Mouse (Mus musculus): Measurements from ENCODE around the gene Pdia3. TPM values are rescaled to one million over a fixed set of nuclear protein-coding genes. Genes with fewer than 3 reads are reported as not detected.
A peak's percentile ranks its signal among the peaks of the same experiment; 100 is the strongest.
"Not testable (repeated sequence)": the region's sequence is repeated elsewhere in the genome, so short reads cannot be mapped to it uniquely, and the experiment has no call there.

Pdia3 gene
- 100 to 1,000 TPM; 188 to 192 TPM for total RNA-seq (2021)
- long read RNA-seq, experiment 1, transcript Pdia3-201 (13 exons, 2,770 nt), result major isoform, 236 of 249 reads
- long read RNA-seq, experiment 1, partial matches to known transcripts, result 7 of 249 reads
- long read RNA-seq, experiment 1, other reads (novel, unspliced or antisense), result 6 of 249 reads
- long read RNA-seq, experiment 2, transcript Pdia3-201 (13 exons, 2,770 nt), result major isoform, 129 of 138 reads
- long read RNA-seq, experiment 2, partial matches to known transcripts, result 3 of 138 reads
- long read RNA-seq, experiment 2, other reads (novel, unspliced or antisense), result 6 of 138 reads

DNA sequence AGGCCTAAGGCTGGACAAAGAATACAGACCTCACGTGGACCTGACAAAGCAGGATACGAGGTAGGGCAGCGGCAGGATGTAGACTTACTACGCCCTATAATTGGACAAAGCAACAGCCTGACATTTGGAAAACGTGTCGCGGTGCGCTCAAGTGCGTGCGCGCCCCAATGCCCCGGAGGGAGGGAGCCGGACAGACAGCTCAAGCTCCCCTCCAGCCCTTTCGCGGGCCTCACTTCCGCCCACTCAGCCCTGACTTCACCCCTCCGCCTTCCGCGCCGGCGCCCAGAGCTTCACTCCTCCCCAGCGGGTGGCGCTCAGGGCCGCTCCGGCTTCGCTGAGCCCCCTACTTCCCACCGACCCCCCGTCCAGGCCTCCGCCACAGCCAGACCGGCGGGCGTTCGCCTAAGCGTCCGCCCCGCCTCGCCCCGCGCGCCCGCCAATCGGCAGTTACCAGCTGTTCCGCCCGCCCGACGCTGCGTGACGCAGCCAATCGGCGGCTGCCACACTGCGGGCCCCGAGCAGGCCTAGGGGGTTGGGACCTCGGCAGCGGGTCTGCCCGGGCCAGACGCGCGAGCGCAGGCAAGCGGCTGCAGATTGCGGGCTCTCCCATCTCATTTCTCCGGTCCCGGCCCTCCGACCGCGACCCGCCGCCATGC, at the start of gene Pdia3, which contains the start of gene Catsper2:
TSS of gene Pdia3 (plus strand) at position 389 of the 656 bp plus-strand sequence.
TSS of gene Catsper2 (minus strand) at position 406 of the 656 bp plus-strand sequence.
- peak; percentile 93 to 97 for DNase-seq (ENCODE audit: low spot score in 2 of 2)

DNA sequence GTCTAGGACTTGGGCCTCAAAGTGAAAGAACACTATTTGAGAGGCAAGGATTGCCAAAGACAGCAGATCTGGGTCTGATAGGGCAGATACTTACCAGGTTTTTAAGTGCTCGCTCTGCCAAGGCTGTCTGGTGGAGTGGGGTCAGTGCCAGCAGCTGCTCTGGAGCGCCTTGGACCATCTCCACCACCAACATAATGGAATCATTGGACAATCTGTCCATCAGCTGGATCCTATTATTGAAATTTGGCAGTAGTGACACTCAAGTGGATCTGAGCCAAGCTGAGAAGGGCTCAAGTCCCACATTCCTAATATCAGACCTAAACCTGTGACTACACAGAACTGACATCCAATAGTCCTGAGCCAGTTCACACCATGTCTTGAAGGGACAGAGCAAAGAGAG, 44.7 kb upstream of the Pdia3 start:
- DNase-seq (ENCODE audit: low spot score in 2 of 2), result no peak

DNA sequence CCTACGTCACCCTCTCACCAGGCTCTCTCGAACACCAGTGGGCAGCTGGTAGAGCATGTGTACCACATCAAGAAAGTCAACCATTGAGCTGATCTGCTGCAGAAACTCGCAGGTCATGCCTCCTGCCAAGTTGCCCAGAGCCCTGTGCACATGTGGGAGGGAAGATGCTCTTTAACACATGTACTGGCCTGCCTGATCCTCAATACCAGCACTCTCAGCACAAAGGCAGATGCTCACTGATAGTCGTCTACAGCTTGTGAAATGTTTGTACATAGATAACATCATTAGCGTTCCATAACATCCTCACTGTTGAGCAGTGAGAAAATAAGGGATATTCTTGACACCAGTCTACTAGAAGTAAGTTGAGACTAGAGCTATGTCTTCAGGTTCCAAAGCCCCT, 42.7 kb upstream of the Pdia3 start:
- DNase-seq (ENCODE audit: low spot score in 2 of 2), result no peak

GRCm38 (mm10) chr2:121372266-121372665, 41.3 kb upstream of the Pdia3 start:
- no peak for DNase-seq (ENCODE audit: low spot score in 2 of 2)

GRCm38 (mm10) chr2:121374766-121375165, 38.8 kb upstream of the Pdia3 start:
- no peak for DNase-seq (ENCODE audit: low spot score in 2 of 2)

GRCm38 (mm10) chr2:121386961-121387575, 26.5 kb upstream of the Pdia3 start, which contains the start of gene Strc:
Gene Strc, minus strand, starts transcription at chr2:121387168.
- not testable (repeated sequence) for DNase-seq (ENCODE audit: low spot score in 2 of 2)

DNA sequence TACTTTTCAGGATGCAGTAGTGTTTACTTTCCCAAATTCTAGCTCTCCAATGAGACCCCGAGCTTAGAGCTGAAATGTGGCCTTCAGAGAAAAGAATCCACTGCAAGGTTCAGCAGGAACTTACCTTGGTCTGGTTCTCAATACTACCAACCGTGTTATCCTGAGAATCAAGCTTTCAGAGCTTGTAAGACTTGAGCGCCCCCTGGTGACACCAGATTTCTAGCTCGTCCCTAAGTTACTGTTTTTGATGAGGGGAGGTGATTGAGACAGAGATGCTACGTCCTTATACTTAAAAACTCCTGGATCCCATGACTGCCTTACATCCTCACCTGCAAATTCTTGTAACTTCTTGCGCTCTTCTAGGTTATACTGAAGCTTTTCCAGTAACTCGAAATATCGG, 17.0 kb upstream of the Pdia3 start:
- peak; percentile 88 to 95 for DNase-seq (ENCODE audit: low spot score in 2 of 2)

DNA sequence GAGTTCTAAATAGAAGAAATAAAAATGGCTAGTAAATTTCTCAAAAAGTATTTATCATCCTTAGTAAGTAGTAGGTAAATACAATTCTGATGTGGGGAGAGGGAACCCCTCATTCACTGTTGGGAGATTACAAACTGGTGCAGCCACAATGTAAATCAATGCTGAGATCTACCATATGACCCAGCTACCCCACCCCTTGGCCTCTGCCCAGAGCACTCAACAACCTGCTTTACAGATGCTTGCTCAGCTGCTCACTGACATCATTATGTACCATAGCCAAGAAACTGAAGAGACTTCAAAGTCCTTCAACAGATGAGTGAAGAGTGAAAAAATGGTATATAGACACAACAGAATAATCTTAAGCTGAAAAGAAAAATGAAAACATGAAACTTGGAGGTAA, 10.3 kb upstream of the Pdia3 start:
- no peak for DNase-seq (ENCODE audit: low spot score in 2 of 2)

- peak in 1 of 2 experiments; percentile 13 for DNase-seq (ENCODE audit: low spot score in 2 of 2)
Observed at GRCm38 (mm10) chr2:121408160-121408559, 5.4 kb upstream of the Pdia3 start.

GRCm38 (mm10) chr2:121412843-121413386, 660 bp upstream of the Pdia3 start:
- no peak for DNase-seq (ENCODE audit: low spot score in 2 of 2)

- peak; percentile 11 to 40 for DNase-seq (ENCODE audit: low spot score in 2 of 2)
Observed at GRCm38 (mm10) chr2:121414139-121414685, 637 bp downstream of the Pdia3 start.

DNA sequence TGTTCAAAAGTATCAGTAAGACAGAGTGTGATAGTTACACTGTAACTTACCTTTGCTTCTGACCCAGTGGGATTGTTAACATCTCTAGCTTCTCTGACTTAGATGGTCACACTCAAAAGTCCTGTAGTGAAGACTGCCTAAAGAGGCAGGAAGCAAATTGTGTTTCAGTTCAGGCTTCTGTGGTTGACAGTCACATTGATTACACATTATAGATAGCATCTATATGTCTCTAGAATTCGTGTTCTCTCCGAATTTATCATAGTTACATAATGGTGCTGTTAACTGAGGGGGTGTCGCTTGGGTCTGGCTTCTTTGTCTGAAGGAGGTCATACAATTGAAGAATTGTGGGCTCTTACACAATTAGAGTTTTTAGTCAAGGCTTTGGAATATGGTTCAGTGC, 1.5 kb downstream of the Pdia3 start:
- no peak for DNase-seq (ENCODE audit: low spot score in 2 of 2)

DNA sequence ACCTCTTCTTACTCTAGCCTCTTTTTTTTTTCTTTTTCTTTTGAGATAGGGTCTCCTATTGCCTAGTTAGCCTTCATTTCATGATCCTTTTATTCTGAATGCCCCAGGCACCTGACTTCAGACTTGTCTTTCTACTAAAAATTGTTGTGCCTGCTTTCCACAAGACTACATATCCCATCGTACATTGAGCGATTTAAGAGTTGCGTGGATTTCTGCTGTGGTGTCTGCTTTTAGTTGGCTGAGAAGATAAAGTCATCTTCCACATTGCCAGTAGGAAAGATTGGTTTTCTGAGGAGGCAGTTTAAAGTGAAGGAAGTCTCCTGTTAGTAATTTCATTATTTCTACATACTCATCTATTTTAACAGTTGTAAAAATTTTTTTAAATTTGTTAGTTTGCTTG, 2.0 kb downstream of the Pdia3 start:
- DNase-seq (ENCODE audit: low spot score in 2 of 2), result no peak

DNA sequence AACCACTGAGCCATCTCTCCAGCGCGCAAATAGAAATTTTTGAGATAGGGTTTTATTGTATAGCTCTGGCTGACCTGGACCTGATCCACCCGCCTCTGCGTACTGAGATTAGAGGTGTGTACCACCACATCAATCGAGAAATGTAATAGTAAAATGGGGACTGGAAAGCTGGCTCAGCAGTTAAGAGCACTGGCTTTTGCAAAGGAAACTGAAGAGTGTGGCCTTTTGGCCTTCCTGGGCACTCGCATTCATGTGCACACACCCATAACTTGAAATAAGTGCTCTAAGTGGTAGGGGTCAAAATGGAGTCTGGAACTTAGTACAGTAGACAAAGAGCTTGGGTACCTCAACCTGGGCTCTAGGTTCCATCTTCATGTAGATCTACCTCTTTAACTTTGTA, 2.8 kb downstream of the Pdia3 start:
- DNase-seq (ENCODE audit: low spot score in 2 of 2), result no peak

- no peak for DNase-seq (ENCODE audit: low spot score in 2 of 2)
Observed at GRCm38 (mm10) chr2:121418476-121418875, 4.9 kb downstream of the Pdia3 start.

GRCm38 (mm10) chr2:121423166-121423565, 9.6 kb downstream of the Pdia3 start:
- DNase-seq (ENCODE audit: low spot score in 2 of 2), result no peak

- no peak for DNase-seq (ENCODE audit: low spot score in 2 of 2)
Observed at GRCm38 (mm10) chr2:121425890-121426289, 12.3 kb downstream of the Pdia3 start.

- no peak for DNase-seq (ENCODE audit: low spot score in 2 of 2)
Observed at GRCm38 (mm10) chr2:121434854-121435253, 21.3 kb downstream of the Pdia3 start.

- no peak for DNase-seq (ENCODE audit: low spot score in 2 of 2)
Observed at GRCm38 (mm10) chr2:121439746-121440145, 26.2 kb downstream of the Pdia3 start.

DNA sequence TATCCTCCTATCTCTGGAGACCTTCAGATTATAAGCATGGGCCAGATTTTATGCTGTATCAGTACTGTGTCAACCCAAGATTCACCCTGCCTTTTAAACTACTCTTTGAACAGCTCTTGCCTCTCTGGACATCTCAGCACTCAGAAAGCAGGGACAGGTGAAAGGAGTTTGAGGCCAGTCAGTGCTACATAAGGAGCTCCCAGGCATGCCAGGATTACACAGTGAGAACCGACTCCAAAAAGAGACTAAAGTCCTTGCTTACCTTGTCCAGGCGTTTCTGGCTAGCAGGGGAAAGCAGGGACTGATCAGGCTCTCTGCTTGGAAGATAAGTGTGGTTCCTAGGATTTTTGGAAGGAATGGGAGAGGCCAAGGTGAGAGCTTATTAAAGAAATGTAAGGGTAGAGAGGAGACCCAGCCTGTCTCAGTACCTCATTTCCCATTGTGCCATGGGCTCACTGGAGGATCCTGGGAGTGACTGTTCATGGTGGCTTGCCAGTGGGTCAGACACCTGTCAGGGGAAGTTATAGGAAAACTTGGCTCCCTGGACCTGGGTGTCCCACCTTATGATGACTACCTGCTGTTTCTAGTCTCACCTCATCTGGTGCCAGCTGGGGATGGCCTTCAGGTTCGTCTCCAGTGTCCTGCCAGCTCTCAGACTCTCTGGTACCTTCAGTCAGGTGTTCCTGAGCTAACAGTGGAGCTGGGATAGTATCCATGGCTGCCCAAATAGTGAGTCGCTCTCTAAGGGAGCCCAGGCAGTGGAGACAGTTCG, 27.4 kb downstream of the Pdia3 start:
- DNase-seq (ENCODE audit: low spot score in 2 of 2), result no peak

DNA sequence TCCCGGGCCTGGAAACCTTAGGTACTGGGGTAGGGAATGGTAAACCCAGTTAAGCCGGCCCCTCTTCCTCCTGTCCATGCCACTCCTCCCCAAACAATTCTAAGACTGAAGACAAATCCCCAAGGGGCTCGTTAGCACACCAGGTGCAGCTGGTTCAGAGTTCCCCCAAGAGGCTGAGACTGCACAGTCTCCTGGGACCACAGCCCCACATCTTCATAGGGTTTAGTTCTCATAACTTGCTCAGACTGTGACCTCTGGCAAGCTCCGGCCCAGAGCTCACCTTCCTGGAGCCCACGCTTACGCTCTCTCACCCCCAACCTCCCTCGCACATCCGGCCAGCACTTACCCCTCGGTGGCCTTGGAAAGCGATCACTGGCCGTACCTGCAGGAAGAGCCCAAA, 28.2 kb downstream of the Pdia3 start:
- no peak for DNase-seq (ENCODE audit: low spot score in 2 of 2)
